Mouse (Mus musculus): ENCODE data around the gene Ackr1.

GRCm38 (mm10) chr1:173356699-173357098 lies 23.1 kb upstream of the Ackr1 start:
- TF ChIP-seq CTCF (IDR thresholded peaks at IDR 0.05; ENCODE audit: control insufficient read depth, insufficient read depth, insufficient replicate concordance, low read depth, low read length) (no peak), POLR2A (IDR thresholded peaks at IDR 0.05; ENCODE audit: control insufficient read depth, low read depth, low read length) (no peak)
